ENCODE assay signal across 10 mouse cellular contexts in the genomic region with DNA sequence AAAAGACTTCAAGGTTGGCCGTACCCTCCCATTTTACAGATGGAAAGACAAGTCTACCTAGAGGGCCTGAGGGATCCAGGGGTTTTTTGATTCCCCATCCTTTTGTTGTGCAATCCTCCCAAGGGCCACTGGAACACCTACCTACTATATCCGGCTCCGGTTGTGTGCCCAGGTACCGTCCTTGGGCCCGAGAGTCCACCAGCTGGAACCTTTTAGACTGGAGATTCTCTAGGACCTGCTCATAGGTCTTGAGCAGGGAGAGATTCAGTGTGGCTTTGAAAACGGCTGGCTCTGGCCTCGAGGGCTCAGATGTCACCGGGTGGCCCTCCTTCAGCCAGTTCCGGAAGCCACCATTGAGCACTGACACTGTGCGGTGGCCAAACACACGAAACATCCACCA. TPM values are rescaled to one million over a fixed set of nuclear protein-coding genes. Genes with fewer than 3 reads are reported as not detected.
DNase-seq lines count a peak whose midpoint lies in the region; ATAC-seq and TF ChIP-seq lines count a peak whose summit lies in the region.
"Had no signal": no experiment of that assay in that cellular context is flagged by ENCODE, and none has a peak within 500 bp of the region (broad histone marks: within the 10 kb centered on the region; RNA-seq: fewer than 3 reads in every experiment).

No protein-coding gene starts in this region.

- H3K27ac ChIP-seq in bone marrow, adult 2 months (ENCODE audit: control insufficient read depth, insufficient read depth, low read depth, low read length, poor library complexity) = peak overlapping the region; percentile 92
- peak overlapping the region; percentile 97; the same call in 1 of the 2 replicates for H3K27ac ChIP-seq in hindbrain, embryonic 10.5 days
- H3K27ac ChIP-seq in midbrain, embryonic 11.5 days (ENCODE audit: low read depth, low read length) = no peak overlapping the region

- peak overlapping the region; percentile 91 for H3K4me3 ChIP-seq in bone marrow, adult 2 months (replicated peaks; ENCODE audit: control insufficient read depth, low read depth, low read length)
- H3K4me3 ChIP-seq in hindbrain, embryonic 10.5 days = peak overlapping the region; percentile 75
- peak overlapping the region; percentile 65; the same call in 1 of the 2 replicates for H3K4me3 ChIP-seq in midbrain, embryonic 11.5 days (ENCODE audit: low read depth, low read length)

- TF ChIP-seq CTCF in bone marrow, adult 2 months (IDR thresholded peaks at IDR 0.05; ENCODE audit: control insufficient read depth, insufficient read depth, low read length) = no peak

- DNase-seq in kidney, adult 11 months = peak; percentile 40
- DNase-seq in kidney, adult 9 months = no peak
- DNase-seq in hindbrain, embryonic 10.5 days (ENCODE audit: low spot score) = no peak
- DNase-seq in midbrain, embryonic 11.5 days (ENCODE audit: low spot score, missing footprints) = no peak
- DNase-seq in adrenal gland, postnatal 25 days = no peak
- no peak for DNase-seq in urinary bladder, postnatal 25 days (ENCODE audit: low spot score)
- no peak for DNase-seq in cerebellum, postnatal 36 days

- H3K27me3 ChIP-seq in hindbrain, embryonic 10.5 days (ENCODE audit: insufficient read depth, poor library complexity, severe bottlenecking) = peaks cover 34% of the 10 kb centered on the region
- H3K27me3 ChIP-seq in midbrain, embryonic 11.5 days (ENCODE audit: control insufficient read depth, insufficient read depth, low read length) = peaks cover 13% of the 10 kb centered on the region
- H3K27me3 ChIP-seq: Patski had no signal

- no peaks in the 10 kb centered on the region for H3K9me3 ChIP-seq in hindbrain, embryonic 10.5 days
- H3K9me3 ChIP-seq in midbrain, embryonic 11.5 days (ENCODE audit: control insufficient read depth, low read length) = no peaks in the 10 kb centered on the region

- peak overlapping the region; percentile 95 for H3K4me2 ChIP-seq in midbrain, embryonic 11.5 days

- H3K36me3 ChIP-seq in hindbrain, embryonic 10.5 days = no peaks in the 10 kb centered on the region
- H3K36me3 ChIP-seq in midbrain, embryonic 11.5 days (ENCODE audit: control insufficient read depth, insufficient read depth, low read length) = no peaks in the 10 kb centered on the region

- ATAC-seq in midbrain, embryonic 11.5 days (ENCODE audit: low FRiP score) = no peak

- peak overlapping the region; percentile 83 for H3K9ac ChIP-seq in midbrain, embryonic 11.5 days (ENCODE audit: low read length)

- 45% methylated on average over 11 of the region's 11 CpGs for WGBS in bone marrow, adult 2 months
- WGBS in hindbrain, embryonic 10.5 days = 51% methylated on average over 11 of the region's 11 CpGs
- WGBS in midbrain, embryonic 11.5 days = 50% methylated on average over 11 of the region's 11 CpGs

- no peak for TF ChIP-seq POLR2A in bone marrow, adult 2 months (IDR thresholded peaks at IDR 0.05; ENCODE audit: borderline replicate concordance, control insufficient read depth, low read depth, low read length)

- H3K4me1 ChIP-seq in bone marrow, adult 2 months (ENCODE audit: control insufficient read depth, insufficient read depth, low read length) = peaks cover 7% of the 10 kb centered on the region
- H3K4me1 ChIP-seq in hindbrain, embryonic 10.5 days (replicated peaks) = peaks cover 74% of the 10 kb centered on the region
- peaks cover 24% of the 10 kb centered on the region for H3K4me1 ChIP-seq in midbrain, embryonic 11.5 days (ENCODE audit: control insufficient read depth, insufficient read depth, low read length)

RNA-seq across cellular contexts. Expression of a gene that starts 0.6 kb away (rescaled TPM):
- polyA plus RNA-seq in bone marrow, adult 2 months (2011; ENCODE audit: insufficient read depth, insufficient read length, low replicate concordance, missing spikeins) = 14.5 and 23.8 TPM in 2 replicates
- 7.7 and 10.9 TPM in 2 replicates for polyA plus RNA-seq in hindbrain, embryonic 10.5 days (2016; fragmentation: Nextera tagmentation; extraction: Ambion mirVana)
- 6.1 and 8.3 TPM in 2 replicates for polyA plus RNA-seq in midbrain, embryonic 11.5 days (2014; fragmentation: Nextera tagmentation; extraction: Ambion mirVana)
- total RNA-seq in adrenal gland, postnatal 25 days (2021) = 246 and 299 TPM in 2 replicates

RNA-seq across cellular contexts. Expression of a gene that starts 1.1 kb away (rescaled TPM):
- polyA plus RNA-seq in bone marrow, adult 2 months (2011; ENCODE audit: insufficient read depth, insufficient read length, low replicate concordance, missing spikeins) = 49.5 and 50.1 TPM in 2 replicates
- polyA plus RNA-seq in hindbrain, embryonic 10.5 days (2016; fragmentation: Nextera tagmentation; extraction: Ambion mirVana) = 1.4 and 1.5 TPM in 2 replicates
- 2.0 and 2.3 TPM in 2 replicates for polyA plus RNA-seq in midbrain, embryonic 11.5 days (2014; fragmentation: Nextera tagmentation; extraction: Ambion mirVana)
- total RNA-seq in adrenal gland, postnatal 25 days (2021) = 56.9 and 61.7 TPM in 2 replicates

RNA-seq across cellular contexts. Expression of a gene that starts 9.4 kb away (rescaled TPM):
- not detected in 2 replicates for polyA plus RNA-seq in bone marrow, adult 2 months (2011; ENCODE audit: insufficient read depth, insufficient read length, low replicate concordance, missing spikeins)
- polyA plus RNA-seq in hindbrain, embryonic 10.5 days (2016; fragmentation: Nextera tagmentation; extraction: Ambion mirVana) = not detected in 2 replicates
- polyA plus RNA-seq in midbrain, embryonic 11.5 days (2014; fragmentation: Nextera tagmentation; extraction: Ambion mirVana) = not detected in 2 replicates
- not detected in 2 replicates for total RNA-seq in adrenal gland, postnatal 25 days (2021)
- total RNA-seq: neutrophil, adult 5-6 weeks had no signal
- polyA plus RNA-seq: Patski had no signal

RNA-seq across cellular contexts. Expression of a gene that starts 23.3 kb away (rescaled TPM):
- 14.7 and 14.8 TPM in 2 replicates for polyA plus RNA-seq in bone marrow, adult 2 months (2011; ENCODE audit: insufficient read depth, insufficient read length, low replicate concordance, missing spikeins)
- 66.4 and 73.5 TPM in 2 replicates for polyA plus RNA-seq in hindbrain, embryonic 10.5 days (2016; fragmentation: Nextera tagmentation; extraction: Ambion mirVana)
- 59.1 and 60.5 TPM in 2 replicates for polyA plus RNA-seq in midbrain, embryonic 11.5 days (2014; fragmentation: Nextera tagmentation; extraction: Ambion mirVana)
- total RNA-seq in adrenal gland, postnatal 25 days (2021) = 73.5 and 84.3 TPM in 2 replicates
- total RNA-seq: neutrophil, adult 5-6 weeks had no signal

Comparison
In these comparisons a context has a peak if more than half of its experiments do, and no peak if none do; other contexts are left out.
1. RNA of a gene that starts 1.1 kb away (polyA plus RNA-seq): 49.5 to 50.1 TPM in bone marrow, adult 2 months; 2.0 to 2.3 TPM in midbrain, embryonic 11.5 days and 1.4 to 1.5 TPM in hindbrain, embryonic 10.5 days; every median in the first group is over 10 times any median in the second.
2. Peak in every context shown above with its lines, with median percentiles within 50 percentile points of each other: H3K4me3 ChIP-seq.